Mouse (Mus musculus) cerebellum, adult (tissue): ENCODE measurements around the gene Fxyd6.

Experiments
- ATAC-seq: cut with Nextera tagmentation; 2 replicates; pipeline ENCODE4 v1.9.2; 2017; ENCODE audit warnings: mild to moderate bottlenecking, moderate library complexity, mixed read lengths; ENCODE audit not compliant: insufficient number of reproducible peaks, low FRiP score, low TSS enrichment

Gene Fxyd6

DNA sequence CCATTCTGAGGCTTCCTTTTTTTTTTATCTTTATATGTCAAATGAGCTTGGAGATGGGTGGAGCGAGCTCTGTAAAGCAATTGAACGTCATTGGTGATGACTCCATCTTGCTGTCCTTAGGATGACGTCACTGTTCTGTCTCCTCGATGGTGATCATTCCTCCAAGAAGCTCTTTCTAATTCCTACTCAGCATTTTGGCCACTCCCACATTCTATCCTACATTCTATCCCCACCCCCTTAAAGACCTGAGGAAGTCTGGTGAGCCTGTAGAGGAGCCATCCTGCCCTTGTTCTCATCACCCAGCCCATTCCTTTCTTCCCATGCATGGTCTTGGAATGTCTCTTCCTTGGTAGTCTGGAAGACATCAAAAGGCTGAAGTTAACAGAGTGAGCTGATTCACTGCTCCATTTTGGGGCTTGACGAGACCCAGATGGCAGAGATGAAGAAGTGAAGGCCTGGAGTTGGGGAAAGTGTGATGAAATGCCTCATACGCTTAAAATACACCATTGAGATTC lies 5.1 kb downstream of the Fxyd6 start:
- no peak for ATAC-seq

DNA sequence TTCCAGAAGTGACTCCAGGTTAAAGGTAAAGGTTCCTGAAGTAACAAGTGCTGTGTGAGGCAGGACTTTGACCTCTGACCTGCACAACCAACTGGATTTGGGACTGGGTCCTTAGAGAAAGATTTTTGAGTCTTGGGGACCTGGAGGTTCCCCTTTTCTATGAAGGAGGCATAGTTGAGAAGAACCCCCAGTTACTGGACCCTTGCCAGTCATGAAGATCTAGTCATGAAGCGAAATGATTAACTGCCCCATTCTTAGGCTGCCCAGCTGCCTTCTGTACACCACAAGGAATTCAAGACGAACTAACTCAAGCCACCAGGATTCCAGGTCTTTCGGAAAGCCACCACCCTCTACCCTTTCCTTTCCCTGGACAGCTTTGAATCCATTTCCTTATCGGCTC lies 6.4 kb downstream of the Fxyd6 start:
- no peak for ATAC-seq

DNA sequence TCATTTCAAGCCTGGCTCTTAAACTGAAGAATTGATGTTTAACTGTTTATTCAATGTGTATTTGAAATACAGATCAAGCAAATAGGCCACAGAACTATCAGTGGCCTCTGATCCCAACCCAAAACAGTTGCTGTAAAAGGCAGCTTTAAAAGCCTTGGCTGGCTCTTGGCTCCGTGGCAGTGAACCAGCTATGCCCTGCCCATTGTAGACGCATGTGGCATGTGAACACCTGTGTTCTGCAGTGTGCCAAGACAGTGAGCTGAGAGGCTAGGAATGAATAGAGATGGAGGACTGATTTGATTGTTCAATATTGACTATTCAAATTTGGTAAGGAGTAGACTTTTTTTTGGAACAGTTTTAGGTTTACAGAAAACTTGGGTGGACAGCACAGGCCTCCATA lies 6.9 kb downstream of the Fxyd6 start:
- ATAC-seq = no peak

DNA sequence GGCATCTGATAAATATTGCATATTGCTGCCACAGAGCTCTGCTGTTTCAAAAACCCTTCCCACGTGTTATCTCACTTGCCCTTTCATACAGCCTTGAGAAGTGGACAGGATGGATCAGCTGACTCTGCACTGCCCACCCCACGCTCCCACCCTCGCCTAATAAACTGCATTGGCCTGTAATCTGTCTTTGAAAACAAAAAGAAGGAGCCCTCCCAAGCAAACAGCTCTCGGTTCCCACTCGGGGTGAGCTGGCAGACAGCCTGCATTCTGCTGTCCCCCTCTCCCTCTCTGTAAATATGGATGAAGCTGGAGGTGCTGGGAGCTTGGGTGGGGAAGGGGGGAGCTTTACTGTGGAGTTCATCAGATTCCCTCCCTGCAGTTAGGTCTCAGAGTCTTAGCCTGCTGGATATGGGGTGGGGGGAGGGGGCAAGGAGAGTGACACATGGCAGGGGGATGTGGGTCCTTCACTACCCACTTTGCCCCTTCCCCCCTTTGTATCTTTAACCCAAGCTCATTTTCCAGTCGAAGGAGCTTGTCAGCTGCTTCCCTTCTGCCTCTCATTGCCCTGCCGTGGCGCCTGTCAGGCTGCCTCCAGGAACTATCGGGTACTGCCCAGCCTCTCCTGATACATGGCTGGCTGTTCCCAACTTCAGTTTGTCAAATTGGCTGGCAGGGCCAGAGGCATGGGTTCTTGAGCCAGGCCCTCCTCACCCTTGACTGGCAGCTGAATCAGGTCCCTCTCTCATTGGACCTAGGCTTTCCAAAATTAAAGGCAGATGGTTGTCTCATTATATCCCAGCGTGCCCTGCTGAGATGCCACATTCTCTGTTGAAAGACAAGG lies 10.6 kb downstream of the Fxyd6 start:
- ATAC-seq = peak; percentile 76

DNA sequence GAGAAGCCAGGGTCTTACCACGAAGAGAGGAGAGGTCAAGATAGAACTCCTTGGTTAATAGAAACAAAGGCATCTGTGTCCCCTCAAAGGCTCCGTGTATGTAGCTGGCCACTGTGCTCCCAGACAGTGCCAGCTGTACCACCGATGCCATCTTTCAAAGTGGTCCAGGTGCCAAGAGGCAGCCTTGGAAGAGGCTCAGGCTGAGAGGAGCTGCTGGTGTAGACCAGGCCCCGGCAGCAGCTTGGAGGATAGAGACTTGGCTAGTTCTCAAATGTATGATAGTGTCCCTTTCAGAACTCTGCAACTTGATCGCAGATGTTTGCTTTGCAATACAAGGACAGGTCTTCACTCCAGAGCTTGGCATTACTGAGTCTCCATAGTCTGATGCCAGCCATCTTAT lies 12.4 kb downstream of the Fxyd6 start:
- ATAC-seq = 0 out of 2 replicates have a peak, but pooled peaks have one; percentile 41

DNA sequence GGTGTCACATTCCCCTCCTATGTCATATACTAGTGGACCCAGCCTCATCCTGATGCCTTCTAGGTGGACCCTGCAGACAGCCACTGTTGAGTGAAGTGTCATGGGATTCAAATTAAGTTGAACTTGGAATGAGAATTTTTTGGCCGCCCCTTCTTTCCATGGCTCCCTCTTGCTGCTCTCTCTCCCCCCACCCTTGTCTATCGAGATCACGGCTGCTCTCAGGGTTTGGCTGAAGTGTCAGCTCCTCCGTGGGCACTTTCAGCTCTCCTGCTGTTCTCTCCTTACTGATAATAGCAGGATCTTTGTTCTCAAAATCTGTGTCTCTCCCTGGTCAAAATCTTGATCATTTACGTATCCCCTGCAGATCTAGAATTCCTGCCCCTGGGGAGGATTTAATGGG lies 12.8 kb downstream of the Fxyd6 start:
- ATAC-seq = no peak

DNA sequence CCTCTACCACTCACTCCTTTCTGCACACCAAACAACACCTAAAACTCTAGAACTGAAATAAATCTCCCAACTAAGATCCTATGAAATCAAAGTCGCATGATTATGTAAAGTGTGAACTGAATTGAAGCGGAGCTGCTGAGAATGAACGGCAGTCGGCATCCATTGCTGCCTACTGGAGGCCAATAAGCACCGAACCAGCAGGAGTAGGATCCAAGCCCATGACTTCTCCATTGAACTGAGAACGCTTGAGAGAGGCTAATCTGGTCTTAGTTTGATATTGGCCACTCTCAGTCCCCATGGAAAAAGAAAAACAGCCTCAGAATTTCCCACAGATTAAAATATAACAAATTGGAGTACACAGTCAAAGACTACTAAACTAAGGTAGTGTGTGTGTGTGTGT lies 13.9 kb downstream of the Fxyd6 start:
- no peak for ATAC-seq

DNA sequence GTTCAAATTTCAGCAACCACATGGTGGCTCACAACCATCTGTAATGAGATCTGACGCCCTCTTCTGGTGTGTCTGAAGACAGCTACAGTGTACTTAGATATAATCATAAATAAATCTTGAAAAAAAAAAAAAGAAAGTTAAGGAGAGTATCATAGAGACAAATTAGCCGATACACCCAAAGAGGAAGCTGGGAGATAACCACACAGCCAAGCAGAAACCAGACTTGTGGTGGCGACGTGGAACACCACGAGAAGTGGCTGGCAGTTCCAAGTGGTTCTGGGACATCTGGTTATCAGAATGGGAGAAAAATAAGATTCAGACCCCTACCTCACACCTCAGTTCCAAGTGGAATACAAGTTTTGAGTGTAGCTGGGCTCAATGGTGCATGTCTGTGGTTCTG lies 16.7 kb downstream of the Fxyd6 start:
- ATAC-seq = no peak

DNA sequence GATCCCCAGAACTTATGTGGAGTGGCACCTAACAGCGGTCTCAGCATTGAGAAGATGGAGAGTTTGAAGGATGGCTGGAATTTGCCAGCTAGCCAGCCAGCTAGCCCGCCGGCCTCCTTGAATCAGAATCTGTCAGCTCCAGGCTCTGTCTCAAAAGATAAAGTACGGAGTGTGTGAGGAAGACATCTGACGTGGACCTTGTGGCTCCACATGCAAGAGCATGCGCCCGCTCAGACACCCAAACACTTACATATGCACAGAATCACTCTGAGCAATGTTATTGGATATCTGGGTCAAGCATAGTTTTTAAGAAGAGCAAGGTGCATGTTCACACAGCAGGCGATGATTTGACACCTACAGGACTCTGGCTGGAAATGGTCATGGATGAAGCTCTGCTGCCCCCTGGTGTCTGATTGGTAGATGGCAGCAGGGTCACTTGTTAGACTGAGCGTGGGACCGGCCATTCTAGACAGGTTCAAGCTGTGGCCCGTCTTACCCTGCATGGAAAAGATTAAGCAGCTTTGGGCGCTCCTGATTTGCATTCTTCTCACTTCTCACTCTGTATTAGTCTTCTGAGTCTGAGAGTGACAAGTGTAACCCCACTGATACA lies 18.5 kb downstream of the Fxyd6 start:
- peak; percentile 61; the same call in 1 of the 2 replicates for ATAC-seq

DNA sequence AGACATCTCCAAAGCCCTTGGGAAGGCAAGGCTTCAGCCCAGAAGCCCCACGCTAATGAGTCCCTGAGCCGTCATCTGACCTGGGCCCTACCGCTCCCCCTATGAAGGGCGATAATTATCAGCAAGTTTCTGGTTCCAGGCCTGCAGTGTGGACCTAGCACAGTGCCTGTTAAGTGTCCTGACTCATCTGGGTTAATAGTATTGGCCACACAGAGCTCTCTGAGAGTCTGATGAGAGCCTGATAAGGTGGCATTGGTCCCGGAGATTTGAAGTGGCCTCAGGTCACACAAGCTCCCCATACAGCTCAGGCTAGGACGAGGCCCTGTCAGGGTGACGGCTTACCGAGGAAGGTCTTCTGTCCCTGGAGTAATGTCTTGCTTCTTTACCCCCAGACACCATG lies 19.6 kb downstream of the Fxyd6 start:
- no peak for ATAC-seq

DNA sequence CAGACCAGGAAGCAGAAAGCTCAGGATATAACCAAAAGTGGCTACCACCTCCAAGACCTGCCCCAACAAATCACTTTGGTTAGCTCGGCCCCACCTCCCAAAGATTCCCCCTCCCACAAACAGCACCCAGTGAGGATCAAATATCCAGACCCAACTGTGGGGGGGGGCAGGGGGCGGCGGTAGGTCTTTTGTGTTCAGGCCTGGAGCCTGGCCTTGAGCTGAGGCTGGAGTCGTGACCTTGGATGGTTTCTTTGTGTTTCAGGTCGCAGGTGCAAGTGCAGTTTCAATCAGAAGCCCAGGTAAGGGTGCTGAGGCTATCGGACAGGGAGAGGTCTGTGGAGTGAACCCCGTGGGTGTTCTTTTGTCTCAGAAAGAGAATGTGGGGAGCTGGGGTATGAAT lies 21.3 kb downstream of the Fxyd6 start:
- ATAC-seq = no peak

DNA sequence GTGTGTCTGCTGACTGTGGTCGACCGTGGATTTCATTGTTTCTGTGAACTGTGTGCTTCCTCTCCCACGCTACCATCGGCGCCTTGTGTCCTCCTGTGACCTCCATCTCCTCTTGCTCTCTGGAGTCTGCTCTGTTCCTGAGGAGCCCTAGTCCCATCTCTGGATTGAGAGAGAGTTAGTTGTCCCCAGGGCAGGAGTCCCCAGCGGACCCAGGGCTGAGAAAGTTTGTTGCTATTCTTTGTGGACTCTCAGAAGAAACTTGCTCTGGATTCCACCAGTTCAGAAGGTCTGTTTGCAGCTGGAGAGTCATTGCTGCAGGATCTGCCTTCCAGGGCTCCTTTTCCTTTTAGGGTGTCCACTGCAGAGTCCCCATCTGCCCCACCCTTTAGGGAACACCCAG lies 25.2 kb downstream of the Fxyd6 start:
- no peak for ATAC-seq

DNA sequence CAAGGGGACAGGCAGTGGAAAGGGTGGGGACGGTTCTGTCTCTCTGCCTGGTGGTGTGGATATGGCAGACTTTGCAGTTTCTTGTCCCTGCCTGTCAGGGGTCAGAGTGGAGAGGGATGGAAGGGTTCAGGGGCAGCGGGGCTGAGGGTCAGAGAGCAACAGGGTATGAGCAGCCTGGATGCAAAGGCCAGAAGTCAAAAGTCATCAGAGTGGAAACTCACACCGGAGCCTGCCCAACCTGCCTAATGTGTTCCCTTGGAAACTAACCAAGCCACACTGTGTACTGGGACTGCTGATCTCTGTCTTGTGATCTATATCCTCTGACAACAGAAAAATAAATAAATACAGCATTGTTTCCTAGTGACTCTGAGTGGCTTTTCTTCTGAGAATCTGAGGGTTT lies 25.8 kb downstream of the Fxyd6 start:
- no peak for ATAC-seq

DNA sequence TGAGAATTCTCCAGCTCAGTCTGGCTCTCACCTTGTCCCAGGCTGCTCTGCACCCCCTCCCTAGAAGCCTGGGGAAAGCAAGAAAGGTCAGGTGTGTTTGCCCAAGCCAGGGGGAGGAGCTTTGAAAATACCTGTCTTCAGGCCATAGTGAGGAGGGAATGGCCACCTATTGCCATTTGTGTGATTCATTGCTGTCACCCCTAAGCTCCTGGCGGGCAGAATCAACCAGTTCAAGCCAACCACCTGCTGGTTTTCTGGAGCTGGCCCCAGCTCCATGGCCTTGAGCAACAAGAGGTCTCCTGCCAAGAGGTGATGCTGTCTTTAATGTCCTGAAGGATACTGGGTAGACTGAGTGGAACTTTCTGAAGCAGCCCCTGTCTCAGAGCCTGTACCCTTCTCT lies 28.4 kb downstream of the Fxyd6 start:
- ATAC-seq = 0 out of 2 replicates have a peak, but pooled peaks have one; percentile 47

DNA sequence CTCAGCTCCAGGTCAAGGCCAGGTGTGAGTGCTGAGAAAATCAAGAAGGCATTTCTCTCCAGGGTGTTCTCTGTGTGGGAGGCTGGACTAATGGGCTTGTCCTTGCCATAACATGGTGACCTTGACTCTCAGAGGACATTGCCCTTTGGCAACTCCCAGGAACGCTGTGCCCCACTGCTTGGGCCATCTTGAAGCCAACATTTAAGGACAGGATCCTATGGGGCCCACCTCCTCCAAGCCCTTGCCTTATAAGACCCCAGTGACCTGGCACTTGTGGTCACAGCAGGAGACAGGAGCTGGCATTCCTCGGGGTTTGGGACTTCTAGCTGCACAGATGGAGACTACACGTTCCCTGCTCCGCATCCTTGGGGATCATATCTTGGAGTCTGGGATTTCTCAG lies 29.4 kb downstream of the Fxyd6 start, which contains the start of gene Fxyd2:
Fxyd2 (plus strand) TSS at position 236 of the 400 bp plus-strand sequence.
- no peak for ATAC-seq

DNA sequence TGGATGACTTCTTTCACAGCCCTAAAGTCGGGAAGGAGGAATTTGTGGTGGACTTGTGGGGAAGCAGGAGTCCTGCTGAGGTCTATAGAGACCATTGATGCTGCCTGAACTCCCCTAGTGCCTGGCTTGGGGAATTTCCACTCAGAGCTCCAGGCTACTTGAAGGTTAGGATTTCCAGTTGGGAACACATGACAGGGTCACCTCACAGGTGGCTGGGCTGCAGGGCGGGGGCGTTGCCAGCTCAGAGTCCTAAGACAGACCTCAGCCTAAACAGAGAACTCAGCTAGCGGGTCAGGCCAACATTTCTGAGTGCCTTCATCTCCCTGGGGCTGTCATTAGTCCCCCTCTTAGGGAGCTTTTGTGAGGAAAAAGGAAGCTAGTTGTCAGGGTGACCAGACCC lies 31.9 kb downstream of the Fxyd6 start:
- no peak for ATAC-seq

DNA sequence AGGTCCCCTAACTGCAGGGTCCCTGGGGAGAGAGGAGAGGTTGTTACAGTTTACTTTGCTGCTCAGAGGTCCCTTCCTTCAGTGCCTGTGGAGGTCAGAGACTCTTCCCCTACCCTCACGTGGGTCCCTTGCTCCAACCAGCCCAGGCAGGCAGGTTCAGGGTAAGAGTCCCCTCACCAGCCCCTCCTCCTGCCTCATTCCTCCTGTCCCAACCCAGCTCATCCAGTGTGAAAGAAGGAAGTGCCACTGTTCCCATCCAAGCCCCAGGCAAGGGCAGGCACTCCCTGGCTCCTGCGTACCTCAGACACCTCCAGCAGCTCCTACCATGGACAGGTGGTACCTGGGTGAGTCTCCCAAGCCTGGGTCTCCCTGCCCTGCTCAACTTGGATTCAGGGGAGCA lies 33.0 kb downstream of the Fxyd6 start:
- ATAC-seq = no peak

DNA sequence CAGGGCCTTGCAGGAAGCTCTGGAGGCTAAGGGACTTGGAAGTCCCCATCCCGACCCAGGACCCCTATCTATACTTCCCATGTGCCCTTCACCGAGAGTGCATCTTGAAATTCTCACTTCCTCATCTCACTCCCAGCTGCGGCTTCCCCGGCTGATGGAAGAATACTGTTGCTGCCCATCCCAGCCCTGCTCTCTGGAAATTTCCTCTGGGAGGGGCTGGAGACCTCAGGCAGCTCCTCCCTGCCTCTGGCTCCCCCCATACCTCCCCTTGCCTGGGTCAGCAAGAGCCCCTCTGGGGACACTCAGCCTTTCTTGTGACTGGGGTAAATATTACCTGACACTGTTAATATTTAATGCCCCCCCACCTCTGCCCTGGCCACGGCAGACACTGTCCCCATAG lies 35.7 kb downstream of the Fxyd6 start:
- no peak for ATAC-seq

DNA sequence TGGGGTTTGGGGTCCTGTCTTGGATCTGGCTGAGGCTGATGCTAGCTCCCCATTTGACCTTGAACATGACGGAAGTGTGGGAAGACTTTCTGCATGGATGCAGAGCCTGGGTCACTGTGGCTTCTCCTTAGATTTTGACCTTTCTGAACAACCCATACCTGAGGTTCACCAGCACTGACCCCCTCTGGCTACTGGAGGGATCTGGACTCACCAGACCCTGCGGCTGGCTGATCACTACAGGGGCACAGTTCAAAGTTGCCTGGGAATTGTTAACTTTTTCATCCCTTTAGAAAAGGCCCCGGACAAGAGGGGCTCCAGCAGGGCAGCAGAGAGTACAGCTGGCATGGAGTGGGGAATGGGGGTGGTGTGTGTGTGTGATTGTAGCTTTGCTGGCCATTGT lies 36.8 kb downstream of the Fxyd6 start:
- ATAC-seq = no peak

DNA sequence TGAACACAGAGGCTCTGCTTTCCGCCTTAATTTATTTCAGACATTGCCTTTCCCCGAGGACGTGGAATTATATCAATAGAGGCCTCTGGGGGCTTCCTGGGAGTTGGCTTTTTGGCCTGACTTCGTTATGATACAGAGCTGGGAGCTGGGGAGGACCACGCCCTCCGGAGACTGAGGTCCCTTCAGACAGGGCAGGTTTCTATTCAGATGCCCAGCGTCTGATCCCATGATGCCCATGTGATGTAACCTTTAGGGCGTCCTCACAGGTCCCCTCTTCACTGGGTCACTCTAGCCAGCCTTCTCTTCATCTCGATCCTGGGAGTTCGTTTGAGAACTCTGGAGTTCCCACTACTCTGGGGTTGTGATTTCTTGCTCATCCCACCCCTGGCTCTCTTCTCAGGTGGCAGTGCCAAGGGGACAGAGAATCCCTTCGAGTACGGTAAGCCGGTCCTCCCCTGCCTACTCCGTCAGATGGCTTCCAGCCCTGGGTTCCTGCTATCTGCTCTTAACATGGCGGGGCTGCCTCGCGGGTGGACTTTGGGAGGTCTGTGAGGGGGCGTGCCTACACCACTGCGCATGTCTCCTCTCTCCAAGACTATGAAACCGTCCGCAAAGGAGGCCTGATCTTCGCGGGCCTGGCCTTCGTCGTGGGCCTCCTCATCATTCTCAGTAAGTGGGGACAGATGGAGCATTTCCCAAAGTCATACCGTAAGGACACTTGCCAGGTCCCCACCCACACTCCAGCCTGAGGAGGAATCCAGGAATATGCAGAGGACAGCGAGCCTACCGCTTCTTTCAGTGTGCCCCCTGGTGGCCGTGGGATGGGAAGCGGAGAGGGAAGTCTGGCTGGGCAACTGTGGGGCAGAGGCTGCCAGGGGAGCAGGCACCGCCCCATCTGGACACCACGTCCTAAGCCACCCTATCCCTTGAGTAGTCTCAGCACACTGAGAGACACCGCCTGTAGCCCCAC lies 38.0 kb downstream of the Fxyd6 start:
- peak; percentile 73; the same call in 1 of the 2 replicates for ATAC-seq

DNA sequence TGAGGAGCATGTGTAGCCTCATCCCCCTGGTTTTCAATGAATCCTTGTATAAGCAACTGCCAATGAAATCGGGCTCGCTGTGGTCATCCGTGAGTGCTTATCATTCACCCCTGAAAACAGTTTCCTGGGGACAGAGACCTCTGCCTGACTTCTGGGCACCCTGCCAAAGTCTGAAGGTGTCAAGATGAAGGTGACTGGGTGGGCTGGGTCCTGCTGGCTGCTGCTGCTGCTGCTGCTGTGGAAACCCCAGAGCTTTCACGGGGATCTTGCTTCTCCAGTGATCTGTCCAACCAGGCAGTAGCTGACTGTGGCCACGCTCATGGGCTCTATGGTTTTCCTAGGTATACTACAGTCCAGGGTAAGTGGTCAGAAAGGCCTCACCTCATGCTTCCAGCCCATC lies 40.2 kb downstream of the Fxyd6 start:
- no peak for ATAC-seq
